Mouse (Mus musculus) G1E (cell line): ENCODE measurements around the gene Atp6v1b1. TPM values are rescaled to one million over a fixed set of nuclear protein-coding genes. Genes with fewer than 3 reads are reported as not detected.
A peak's percentile ranks its signal among the peaks of the same experiment; 100 is the strongest.
"Not testable (repeated sequence)": the region's sequence is repeated elsewhere in the genome, so short reads cannot be mapped to it uniquely, and the experiment has no call there.

Source experiments
- ATAC-seq: 2 replicates; pipeline ENCODE4 v1.8.0; 2016; ENCODE audit warnings: mild to moderate bottlenecking; ENCODE audit not compliant: insufficient number of reproducible peaks, poor library complexity, low FRiP score, severe bottlenecking; ENCODE audit errors: extremely low read depth
- DNase-seq: peaks from one replicate; pipeline ENCODE4 v3.0.0; 2012; ENCODE audit warnings: low spot score
- H3K27me3 ChIP-seq: 2 replicates; pipeline ENCODE4 v1.6.1; 2012; ENCODE audit warnings: mild to moderate bottlenecking, low read length, inconsistent platforms; ENCODE audit not compliant: insufficient read depth
- H3K36me3 ChIP-seq: replicated peaks from 2 replicates; pipeline ENCODE3; 2012; ENCODE audit warnings: mild to moderate bottlenecking, inconsistent platforms
- H3K4me1 ChIP-seq: 2 replicates; pipeline ENCODE4 v1.6.1; 2012; ENCODE audit warnings: low read depth, low read length, inconsistent platforms, mixed read lengths; ENCODE audit not compliant: insufficient read depth
- H3K4me3 ChIP-seq: 2 replicates; pipeline ENCODE4 v1.5.1; 2012; ENCODE audit warnings: low read depth, mild to moderate bottlenecking, inconsistent platforms, low read length, moderate library complexity, mixed read lengths
- H3K9me3 ChIP-seq: replicated peaks from 2 replicates; pipeline ENCODE4 v1.6.1; 2012; ENCODE audit warnings: inconsistent platforms
- CTCF ChIP-seq: IDR thresholded peaks from 2 replicates; pipeline ENCODE4 v1.5.1; 2012; ENCODE audit warnings: low read depth, low read length, inconsistent platforms, mixed read lengths
- GATA1 ChIP-seq: IDR thresholded peaks from 2 replicates; pipeline ENCODE4 v1.6.1; 2012; ENCODE audit warnings: borderline replicate concordance, low read length, inconsistent platforms, mixed read lengths
- GATA2 ChIP-seq: IDR thresholded peaks from 2 replicates; pipeline ENCODE4 v1.6.1; 2012; ENCODE audit warnings: low read depth, low read length, inconsistent platforms, borderline replicate concordance
- POLR2AphosphoS5 ChIP-seq: IDR thresholded peaks from 2 replicates; pipeline ENCODE4 v1.6.1; 2012; ENCODE audit warnings: low read depth, low read length, inconsistent platforms; ENCODE audit not compliant: insufficient replicate concordance
- TAL1 ChIP-seq: conservative IDR thresholded peaks from 2 replicates; pipeline ENCODE4 v1.6.1; 2012; ENCODE audit warnings: low read depth, low read length, inconsistent platforms, mixed read lengths
- polyA plus RNA-seq: library from polyadenylated mRNA; stranded (reverse); fragments of >175 nt; gene quantifications from 2 replicates; pipeline ENCODE4 v1.2.3, GENCODE M21; 2012
- total RNA-seq, 2 experiments: library from RNA; stranded (forward) in 1 of 2; stranded (reverse) in 1 of 2; fragments of 200-1000 nt in 1 of 2; fragments of >200 nt in 1 of 2; fragmentation: Nextera tagmentation in 1 of 2; gene quantifications; 2 replicates each; pipeline ENCODE4 v1.2.3; 2014 to 2017

Atp6v1b1 gene
- total and polyA plus RNA-seq, 3 experiments: 0.22 TPM; not detected in 2

DNA sequence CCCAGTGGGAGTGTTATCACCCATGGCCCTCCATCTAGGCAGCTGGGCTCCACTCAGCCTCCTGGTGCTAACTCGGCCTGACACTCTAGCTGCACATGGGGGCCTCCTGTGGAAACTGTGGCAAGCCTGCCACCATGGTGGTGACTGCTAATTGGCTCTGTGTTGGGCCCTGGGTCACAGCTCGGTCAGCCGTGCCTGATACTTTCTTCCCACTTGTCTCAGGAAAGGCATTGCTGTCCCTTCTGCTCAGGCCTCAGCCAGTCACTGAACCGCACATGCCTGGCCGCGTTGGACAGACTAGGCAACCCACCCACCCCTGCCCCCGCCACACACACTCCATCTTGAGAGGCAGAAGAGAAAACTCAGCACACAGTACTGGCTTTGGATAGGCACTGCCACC, 45.8 kb downstream of the Atp6v1b1 start:
- H3K9me3 ChIP-seq: no peaks in the 10 kb centered on the region
- ATAC-seq: no peak
- TF ChIP-seq GATA2: no peak
- TF ChIP-seq POLR2AphosphoS5: no peak
- TF ChIP-seq GATA1: no peak
- TF ChIP-seq CTCF: no peak
- TF ChIP-seq TAL1: no peak
- no peak for DNase-seq
- H3K36me3 ChIP-seq: no peaks in the 10 kb centered on the region
- no peak overlapping the region for H3K4me3 ChIP-seq
- peaks cover 27% of the 10 kb centered on the region for H3K27me3 ChIP-seq
- H3K4me1 ChIP-seq: peaks cover 35% of the 10 kb centered on the region

DNA sequence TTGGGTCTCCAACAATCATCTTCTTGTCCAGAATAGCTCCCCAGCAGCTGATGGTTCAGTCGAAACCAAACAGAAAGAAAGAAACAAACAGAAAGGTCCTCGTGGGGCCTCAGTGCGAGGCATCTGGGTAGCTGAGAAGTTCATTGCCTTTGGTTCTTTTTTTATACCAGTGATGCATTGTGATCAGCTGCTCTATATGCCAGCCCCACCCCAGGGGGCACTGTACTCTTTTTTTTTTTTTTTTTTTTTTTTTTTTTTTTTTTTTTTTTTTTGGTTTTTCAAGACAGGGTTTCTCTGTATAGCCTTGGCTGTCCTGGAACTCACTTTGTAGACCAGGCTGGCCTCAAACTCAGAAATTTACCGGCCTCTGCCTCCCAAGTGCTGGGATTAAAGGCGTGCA, 47.7 kb downstream of the Atp6v1b1 start:
- Histone ChIP-seq H3K4me1 (peaks cover 52% of the 10 kb centered on the region), H3K27me3 (peaks cover 14% of the 10 kb centered on the region)
- DNase-seq, H3K36me3 ChIP-seq, H3K9me3 ChIP-seq, ATAC-seq, H3K4me3 ChIP-seq: not testable (repeated sequence)

DNA sequence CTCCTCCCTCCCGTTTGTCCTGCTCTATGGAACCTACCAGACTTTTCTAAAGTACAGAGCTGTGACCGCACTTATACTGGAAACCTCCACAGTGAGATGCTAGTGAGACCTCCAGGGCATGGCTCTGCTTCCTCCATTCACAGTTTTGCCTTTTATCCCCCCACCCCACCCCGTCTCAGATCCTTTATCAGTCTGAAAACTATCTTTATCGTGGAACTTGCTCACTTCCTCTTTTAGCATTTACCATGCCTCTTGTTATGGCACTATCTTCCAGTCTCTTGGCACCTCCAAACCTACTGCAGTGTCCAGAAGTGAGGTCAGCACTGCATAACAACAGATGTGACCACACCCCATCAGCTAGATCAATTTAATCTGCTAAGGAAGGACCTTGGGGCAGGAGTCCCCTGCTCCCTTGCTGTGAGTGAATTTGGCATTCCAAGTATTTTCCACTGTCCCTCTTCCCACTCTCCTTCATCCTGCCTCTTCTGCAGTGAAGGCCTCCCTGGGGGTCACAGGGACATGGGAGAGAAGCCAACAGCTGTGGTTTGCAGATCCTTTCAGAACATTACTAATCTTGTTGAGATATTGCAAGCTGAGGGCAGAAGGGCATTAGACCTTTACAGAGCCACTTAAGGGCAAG, 48.6 kb downstream of the Atp6v1b1 start:
- Histone ChIP-seq H3K36me3 (no peaks in the 10 kb centered on the region), H3K4me1 (peaks cover 56% of the 10 kb centered on the region), H3K9me3 (no peaks in the 10 kb centered on the region), H3K27me3 (peaks cover 11% of the 10 kb centered on the region; the same call in 1 of the 2 replicates), H3K4me3 (no peak overlapping the region; the same call in 1 of the 2 replicates)
- TF ChIP-seq GATA1 (no peak), POLR2AphosphoS5 (no peak), CTCF (no peak), TAL1 (no peak), GATA2 (no peak)
- ATAC-seq (peak; percentile 41), DNase-seq (peak; percentile 63)

- Histone ChIP-seq H3K27me3 (no peaks in the 10 kb centered on the region), H3K4me1 (peaks cover 47% of the 10 kb centered on the region), H3K4me3 (peak within 1 kb of the TSS; percentile 90), H3K36me3 (peaks cover 25% of the 10 kb centered on the region), H3K9me3 (no peaks in the 10 kb centered on the region)
- DNase-seq (peak; percentile 88), ATAC-seq (peak; percentile 81)
- TF ChIP-seq CTCF (no peak), POLR2AphosphoS5 (0 out of 2 replicates have a peak, but pooled peaks have one; percentile 58)
Observed at GRCm38 (mm10) chr6:83794760-83795296, 52.0 kb downstream of the Atp6v1b1 start, which contains the start of gene Nagk. Gene Nagk, plus strand, starts transcription at chr6:83794982.

- Histone ChIP-seq H3K36me3 (peaks cover 32% of the 10 kb centered on the region), H3K4me1 (peaks cover 40% of the 10 kb centered on the region), H3K4me3 (peak overlapping the region; percentile 90), H3K9me3 (no peaks in the 10 kb centered on the region), H3K27me3 (no peaks in the 10 kb centered on the region)
- DNase-seq (peak; percentile 56), ATAC-seq (no peak)
- no peak for TF ChIP-seq CTCF
Observed at GRCm38 (mm10) chr6:83795492-83795900, 52.7 kb downstream of the Atp6v1b1 start.

DNA sequence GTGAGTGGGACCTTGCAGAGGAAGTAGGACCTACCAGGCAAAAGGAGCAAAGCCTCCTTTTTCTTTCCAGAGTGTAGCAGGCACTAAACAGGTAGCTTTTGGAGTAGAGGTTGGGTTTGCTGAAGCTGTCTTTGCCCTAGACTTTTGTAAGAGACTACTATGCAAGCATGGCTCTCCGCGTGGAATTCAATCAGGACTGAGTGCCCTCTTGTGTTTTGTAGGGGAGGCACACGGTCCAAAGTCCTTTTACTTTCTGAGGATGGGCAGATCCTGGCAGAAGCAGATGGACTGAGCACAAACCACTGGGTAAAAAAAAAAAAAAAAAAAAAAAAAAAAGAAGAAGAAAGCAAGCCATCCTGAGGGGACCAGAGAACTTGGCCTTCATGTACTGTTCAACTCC, 53.9 kb downstream of the Atp6v1b1 start:
- Histone ChIP-seq H3K4me1 (peaks cover 29% of the 10 kb centered on the region), H3K4me3 (no peak overlapping the region), H3K27me3 (no peaks in the 10 kb centered on the region), H3K36me3 (peaks cover 44% of the 10 kb centered on the region), H3K9me3 (no peaks in the 10 kb centered on the region)
- no peak for TF ChIP-seq GATA1
- no peak for TF ChIP-seq GATA2
- TF ChIP-seq POLR2AphosphoS5: no peak
- TF ChIP-seq CTCF: no peak
- TF ChIP-seq TAL1: no peak
- DNase-seq: no peak
- ATAC-seq: no peak

DNA sequence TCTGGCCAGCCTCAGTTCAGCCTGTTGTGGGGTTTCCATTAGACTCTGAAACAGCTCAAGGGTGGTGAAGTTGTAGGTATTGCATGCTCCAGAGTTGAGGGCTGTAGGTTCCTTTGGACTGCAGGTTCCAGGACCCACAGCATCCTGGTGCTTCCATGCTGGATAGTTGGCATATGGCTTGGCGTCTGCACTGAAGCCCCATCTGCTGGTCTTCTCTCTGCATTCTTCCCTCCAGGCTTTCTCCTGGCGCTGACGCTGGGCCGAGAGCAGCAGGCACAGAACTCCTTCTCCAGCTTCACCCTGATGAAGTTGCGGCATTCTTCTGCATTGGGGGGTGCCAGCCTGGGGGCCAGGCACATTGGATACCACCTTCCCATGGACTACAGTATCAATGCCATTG, 59.2 kb downstream of the Atp6v1b1 start:
- H3K36me3 ChIP-seq: peaks cover 72% of the 10 kb centered on the region
- DNase-seq: no peak

More for the DNA sequence above, 59.2 kb downstream of the Atp6v1b1 start:
- Histone ChIP-seq H3K27me3 (no peaks in the 10 kb centered on the region), H3K9me3 (no peaks in the 10 kb centered on the region), H3K4me1 (no peaks in the 10 kb centered on the region; the same call in 1 of the 2 replicates), H3K4me3 (no peak overlapping the region)
- TF ChIP-seq POLR2AphosphoS5 (no peak), TAL1 (no peak), GATA1 (no peak), GATA2 (no peak), CTCF (no peak)
- ATAC-seq: no peak
